Mouse (Mus musculus) hindbrain, embryonic 16.5 days (tissue): ENCODE results near the gene Ftl1. TPM values are rescaled to one million over a fixed set of nuclear protein-coding genes. Genes with fewer than 3 reads are reported as not detected.
"Not testable (repeated sequence)": the region's sequence is repeated elsewhere in the genome, so short reads cannot be mapped to it uniquely, and the experiment has no call there.

ENCODE experiments used
- ATAC-seq: fragments of 200-750 bp; cut with Nextera tagmentation; 2 replicates; pipeline ENCODE4 v1.8.0; 2017; ENCODE audit warnings: moderate TSS enrichment, moderate library complexity
- H3K27ac ChIP-seq: fragments of 300-500 bp; sonication (generic); 2 replicates; pipeline ENCODE4 v1.5.1; 2014; ENCODE audit warnings: low read depth, mild to moderate bottlenecking, control low read depth, low read length, moderate library complexity
- H3K27me3 ChIP-seq: fragments of 300-500 bp; sonication (generic); replicated peaks from 2 replicates; pipeline ENCODE4 v1.6.1; 2014; ENCODE audit warnings: low read length; ENCODE audit not compliant: control insufficient read depth, insufficient read depth
- H3K36me3 ChIP-seq: fragments of 300-500 bp; sonication (generic); 2 replicates; pipeline ENCODE4 v1.6.1; 2014; ENCODE audit warnings: mild to moderate bottlenecking, low read length, moderate library complexity, mixed read lengths; ENCODE audit not compliant: control insufficient read depth, insufficient read depth
- H3K4me1 ChIP-seq: fragments of 300-500 bp; sonication (generic); 2 replicates; pipeline ENCODE4 v1.6.1; 2014; ENCODE audit warnings: low read depth, low read length; ENCODE audit not compliant: control insufficient read depth, insufficient read depth
- H3K4me2 ChIP-seq: fragments of 300-500 bp; sonication (generic); 2 replicates; pipeline ENCODE4 v1.6.1; 2014; ENCODE audit warnings: mild to moderate bottlenecking, low read length, control low read depth, moderate library complexity
- H3K4me3 ChIP-seq: fragments of 300-500 bp; sonication (generic); 2 replicates; pipeline ENCODE4 v1.5.1; 2014; ENCODE audit warnings: mild to moderate bottlenecking, low read length, control low read depth, moderate library complexity
- H3K9ac ChIP-seq: fragments of 300-500 bp; sonication (generic); 2 replicates; pipeline ENCODE4 v1.6.1; 2014; ENCODE audit warnings: low read depth, mild to moderate bottlenecking, control low read depth, low read length, moderate library complexity
- H3K9me3 ChIP-seq: fragments of 300-500 bp; sonication (generic); 2 replicates; pipeline ENCODE4 v1.6.1; 2014; ENCODE audit warnings: mild to moderate bottlenecking, low read length, moderate library complexity; ENCODE audit not compliant: control insufficient read depth
- WGBS: fragments of 180-500 bp; shearing (Covaris S2); extraction: QIAGEN DNeasy Blood & Tissue Kit; methylation state at CpG from one replicate; pipeline ENCODE4 v1.1.7; 2014; 5-methylcytosine and 5-hydroxymethylcytosine counted together
- polyA plus RNA-seq: library from polyadenylated mRNA; unstranded; fragments of >200 nt; fragmentation: Nextera tagmentation; extraction: Ambion mirVana; gene quantifications from 2 replicates; pipeline ENCODE4 v1.2.1, GENCODE M21; 2015

Ftl1 gene
- polyA plus RNA-seq, 1 experiment from 2014 or later: 5,303 TPM

GRCm38 (mm10) chr7:45480310-45480709, 20.6 kb upstream of the Ftl1 start:
- not testable (repeated sequence) for H3K4me1 ChIP-seq, H3K27ac ChIP-seq, H3K27me3 ChIP-seq, ATAC-seq, H3K9me3 ChIP-seq, H3K9ac ChIP-seq, H3K4me3 ChIP-seq, H3K4me2 ChIP-seq, H3K36me3 ChIP-seq
- WGBS: 79% methylated on average over 3 of the region's 4 CpGs

GRCm38 (mm10) chr7:45478774-45479173, 19.1 kb upstream of the Ftl1 start:
- WGBS: 95% methylated on average over 7 of the region's 7 CpGs
- Histone ChIP-seq H3K9me3 (no peaks in the 10 kb centered on the region), H3K4me1 (no peaks in the 10 kb centered on the region), H3K4me3 (no peak overlapping the region), H3K9ac (no peak overlapping the region), H3K4me2 (no peak overlapping the region), H3K27me3 (no peaks in the 10 kb centered on the region), H3K36me3 (no peaks in the 10 kb centered on the region), H3K27ac (no peak overlapping the region)
- no peak for ATAC-seq

DNA sequence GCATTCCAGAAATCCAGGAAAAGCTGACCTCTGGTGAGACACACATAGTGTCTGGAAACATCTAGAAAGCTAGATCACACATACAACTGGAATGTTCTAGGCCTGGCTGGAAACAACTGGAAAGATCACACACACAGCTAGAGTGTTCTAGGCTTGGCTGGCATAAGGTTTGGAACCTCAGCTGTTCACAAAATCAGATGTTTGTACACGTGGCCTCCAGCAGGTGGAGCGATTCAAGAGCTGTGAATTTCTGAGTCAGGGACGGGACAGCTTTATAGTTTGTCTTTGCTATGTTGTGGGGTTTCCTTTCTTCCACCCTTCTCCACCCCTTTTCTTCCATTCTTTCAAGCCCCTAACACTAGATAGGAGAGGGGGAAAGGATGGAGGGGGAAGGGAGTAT, 17.3 kb upstream of the Ftl1 start:
- 0 out of 2 replicates have a peak, but pooled peaks have one; percentile 18 for ATAC-seq
- WGBS: 8% methylated on average over 3 of the region's 3 CpGs

GRCm38 (mm10) chr7:45476453-45476852, 16.8 kb upstream of the Ftl1 start:
- no peaks in the 10 kb centered on the region for H3K9me3 ChIP-seq
- no peak overlapping the region for H3K4me3 ChIP-seq
- H3K4me2 ChIP-seq: no peak overlapping the region
- no peak overlapping the region for H3K27ac ChIP-seq
- WGBS: 62% methylated on average over 1 of the region's 1 CpGs
- no peak for ATAC-seq
- H3K36me3 ChIP-seq: no peaks in the 10 kb centered on the region
- H3K9ac ChIP-seq: no peak overlapping the region
- H3K4me1 ChIP-seq: no peaks in the 10 kb centered on the region
- H3K27me3 ChIP-seq: no peaks in the 10 kb centered on the region

More for the DNA sequence above, 17.3 kb upstream of the Ftl1 start:
- Histone ChIP-seq H3K9me3 (no peaks in the 10 kb centered on the region), H3K4me3 (no peak overlapping the region), H3K36me3 (no peaks in the 10 kb centered on the region), H3K27ac (no peak overlapping the region), H3K4me2 (no peak overlapping the region), H3K27me3 (no peaks in the 10 kb centered on the region), H3K9ac (no peak overlapping the region), H3K4me1 (no peaks in the 10 kb centered on the region)

- no peak overlapping the region for H3K9ac ChIP-seq
- WGBS: 74% methylated on average over 16 of the region's 16 CpGs
- H3K27me3 ChIP-seq: no peaks in the 10 kb centered on the region
- H3K9me3 ChIP-seq: no peaks in the 10 kb centered on the region
- peak overlapping the region; percentile 36 for H3K4me2 ChIP-seq
- H3K36me3 ChIP-seq: no peaks in the 10 kb centered on the region
- no peaks in the 10 kb centered on the region for H3K4me1 ChIP-seq
- H3K4me3 ChIP-seq: no peak overlapping the region; the same call in 1 of the 2 replicates
- no peak overlapping the region for H3K27ac ChIP-seq
- no peak for ATAC-seq
Observed at GRCm38 (mm10) chr7:45475291-45475969, 15.7 kb upstream of the Ftl1 start.

DNA sequence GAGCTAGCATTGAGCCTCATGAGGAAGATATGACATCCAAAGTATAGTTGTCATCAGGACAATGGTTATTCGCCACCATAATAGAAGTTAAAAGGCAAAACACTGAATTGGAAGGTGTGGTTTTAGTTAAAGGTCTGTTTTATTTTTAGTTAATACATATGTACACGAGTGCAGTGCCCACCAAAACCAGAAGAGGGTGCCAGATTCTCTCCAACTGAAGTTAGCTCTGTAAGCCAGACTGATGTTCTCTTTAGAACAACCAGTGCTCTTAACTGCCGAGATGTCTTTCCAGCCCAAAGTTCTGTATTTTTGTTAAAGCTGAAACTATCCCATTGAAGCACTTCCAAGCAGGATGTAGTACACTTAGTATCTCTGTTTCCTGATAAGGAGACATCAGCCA, 11.2 kb upstream of the Ftl1 start:
- Histone ChIP-seq H3K27me3 (no peaks in the 10 kb centered on the region), H3K27ac (no peak overlapping the region), H3K36me3 (no peaks in the 10 kb centered on the region), H3K4me2 (no peak overlapping the region), H3K9ac (no peak overlapping the region), H3K9me3 (no peaks in the 10 kb centered on the region), H3K4me3 (no peak overlapping the region), H3K4me1 (peaks cover 7% of the 10 kb centered on the region)
- no peak for ATAC-seq
- WGBS: 16% methylated on average over 3 of the region's 3 CpGs

GRCm38 (mm10) chr7:45467090-45467670, 7.5 kb upstream of the Ftl1 start:
- Histone ChIP-seq H3K36me3 (no peaks in the 10 kb centered on the region; the same call in 1 of the 2 replicates), H3K4me1 (peaks cover 17% of the 10 kb centered on the region), H3K27me3 (no peaks in the 10 kb centered on the region), H3K27ac (no peak overlapping the region; the same call in 1 of the 2 replicates), H3K4me2 (peak overlapping the region; percentile 92), H3K4me3 (peak overlapping the region; percentile 80), H3K9ac (peak overlapping the region; percentile 15), H3K9me3 (no peaks in the 10 kb centered on the region)
- peak; percentile 22; the same call in 1 of the 2 replicates for ATAC-seq
- 35% methylated on average over 7 of the region's 7 CpGs for WGBS

GRCm38 (mm10) chr7:45466283-45467089, 6.8 kb upstream of the Ftl1 start, which contains the start of gene Bax:
Gene Bax, minus strand, starts transcription at chr7:45466898.
- H3K36me3 ChIP-seq: peaks cover 4% of the 10 kb centered on the region
- ATAC-seq: peak; percentile 66
- WGBS: under 1% methylated on average over 39 of the region's 58 CpGs

GRCm38 (mm10) chr7:45465549-45465948, 5.9 kb upstream of the Ftl1 start:
- H3K27ac ChIP-seq: no peak overlapping the region; the same call in 1 of the 2 replicates
- peak overlapping the region; percentile 90 for H3K9ac ChIP-seq
- H3K4me2 ChIP-seq: peak overlapping the region; percentile 92
- peaks cover 4% of the 10 kb centered on the region for H3K36me3 ChIP-seq
- 83% methylated on average over 9 of the region's 9 CpGs for WGBS
- peaks cover 23% of the 10 kb centered on the region for H3K4me1 ChIP-seq
- no peaks in the 10 kb centered on the region for H3K27me3 ChIP-seq
- H3K9me3 ChIP-seq: no peaks in the 10 kb centered on the region
- H3K4me3 ChIP-seq: peak overlapping the region; percentile 80
- 0 out of 2 replicates have a peak, but pooled peaks have one; percentile 5 for ATAC-seq

More at GRCm38 (mm10) chr7:45466283-45467089, 6.8 kb upstream of the Ftl1 start, which contains the start of gene Bax:
- H3K4me3 ChIP-seq: peak within 1 kb of the TSS; percentile 80
- H3K4me1 ChIP-seq: peaks cover 17% of the 10 kb centered on the region
- H3K9ac ChIP-seq: peak within 1 kb of the TSS; percentile 90
- H3K27me3 ChIP-seq: no peaks in the 10 kb centered on the region
- H3K27ac ChIP-seq: peak within 1 kb of the TSS; percentile 81
- H3K9me3 ChIP-seq: no peaks in the 10 kb centered on the region
- peak within 1 kb of the TSS; percentile 92 for H3K4me2 ChIP-seq
